Mouse (Mus musculus) cortical plate, adult 2 months (tissue): ENCODE results near the gene Sgip1. TPM values are rescaled to one million over a fixed set of nuclear protein-coding genes. Genes with fewer than 3 reads are reported as not detected.
A peak's percentile ranks its signal among the peaks of the same experiment; 100 is the strongest.

Experiments used
- H3K27ac ChIP-seq: fragments of 200-500 bp; 2 replicates; pipeline ENCODE4 v1.5.1; 2012; ENCODE audit warnings: low read length, control low read depth, inconsistent platforms; ENCODE audit not compliant: insufficient read depth
- H3K4me1 ChIP-seq: fragments of 200-500 bp; 2 replicates; pipeline ENCODE4 v1.6.1; 2011; ENCODE audit warnings: low read length; ENCODE audit not compliant: control insufficient read depth, insufficient read depth
- H3K4me3 ChIP-seq: fragments of 200-500 bp; 2 replicates; pipeline ENCODE4 v1.5.1; 2011; ENCODE audit warnings: mild to moderate bottlenecking, low read length, control low read depth; ENCODE audit not compliant: insufficient read depth
- CTCF ChIP-seq: fragments of 200-500 bp; IDR thresholded peaks from 2 replicates; pipeline ENCODE4 v1.5.1; 2011; ENCODE audit warnings: mild to moderate bottlenecking, control low read depth, low read length; ENCODE audit not compliant: insufficient read depth; ENCODE audit errors: extremely low read depth
- POLR2A ChIP-seq: fragments of 200-500 bp; IDR thresholded peaks from 2 replicates; pipeline ENCODE4 v1.6.1; 2011; ENCODE audit warnings: mild to moderate bottlenecking, low read length, control low read depth; ENCODE audit not compliant: insufficient read depth; ENCODE audit errors: extremely low read depth
- polyA plus RNA-seq: library from polyadenylated mRNA; depleted of rRNA; stranded (reverse); fragments of >200 nt; gene quantifications from 2 replicates; pipeline ENCODE4 v1.2.3, GENCODE M21; 2012

Sgip1 gene
- polyA plus RNA-seq, 1 experiment: 67.5 TPM

DNA sequence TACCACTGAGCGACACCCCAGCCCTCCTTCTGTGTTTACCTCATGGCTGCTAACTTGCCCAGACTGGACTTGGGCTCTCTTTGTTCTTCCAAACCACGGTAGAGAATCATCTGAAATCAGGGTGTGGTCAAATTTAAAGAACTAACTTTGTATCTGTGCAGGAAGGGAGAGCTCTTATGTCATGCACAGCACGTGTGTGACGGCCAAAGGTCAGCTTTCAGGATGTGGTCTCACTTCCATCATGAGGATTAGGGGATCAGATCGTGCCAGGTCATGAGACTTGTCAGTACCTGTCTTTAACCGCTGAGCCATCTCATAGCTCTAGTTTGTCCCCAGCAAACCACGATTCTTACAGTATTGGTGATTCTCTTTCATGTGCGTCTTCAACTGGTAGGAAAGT lies 240.6 kb downstream of the Sgip1 start:
- no peak for TF ChIP-seq POLR2A
- no peak for TF ChIP-seq CTCF
- H3K4me3 ChIP-seq: no peak overlapping the region
- no peaks in the 10 kb centered on the region for H3K4me1 ChIP-seq
- H3K27ac ChIP-seq: no peak overlapping the region

DNA sequence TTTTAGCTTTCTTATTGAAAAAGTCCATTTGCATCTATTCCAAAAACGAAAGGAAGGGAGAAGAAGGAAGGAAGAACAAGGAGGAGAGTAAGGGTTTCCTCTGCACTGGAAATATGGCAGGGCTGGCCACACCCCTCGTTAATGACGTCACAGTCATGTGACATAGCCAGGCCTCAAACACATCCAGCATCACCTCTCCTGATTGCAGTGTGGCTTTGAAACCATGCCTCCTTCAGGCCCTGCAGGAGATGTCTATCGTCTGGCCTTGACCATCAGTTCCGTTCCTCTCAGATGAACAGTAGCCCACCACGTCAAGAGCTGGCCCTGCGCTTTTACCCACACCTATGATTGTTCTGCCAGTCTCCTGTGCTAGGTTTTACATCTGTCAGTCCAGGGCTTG lies 245.1 kb downstream of the Sgip1 start:
- H3K4me3 ChIP-seq: no peak overlapping the region
- no peak for TF ChIP-seq POLR2A
- TF ChIP-seq CTCF: no peak
- H3K4me1 ChIP-seq: no peaks in the 10 kb centered on the region
- no peak overlapping the region for H3K27ac ChIP-seq

DNA sequence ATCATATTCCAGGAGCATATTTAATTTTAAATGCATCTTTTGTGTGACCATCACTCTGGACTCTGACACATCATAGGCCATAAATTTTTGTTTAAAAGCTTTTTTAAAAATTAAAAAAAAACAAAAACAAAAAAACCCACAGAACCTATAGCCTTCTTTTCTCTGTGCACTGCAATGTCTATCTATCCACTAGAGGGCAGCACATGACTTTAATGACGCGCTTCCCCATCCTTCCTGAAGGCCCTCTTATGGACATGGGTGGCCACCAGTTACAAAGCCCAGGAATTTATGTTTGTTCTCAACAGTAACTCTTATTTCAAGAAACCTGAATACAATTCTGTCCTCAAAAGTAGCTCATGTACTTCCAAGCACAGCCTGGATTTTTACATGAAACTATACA lies 245.8 kb downstream of the Sgip1 start:
- H3K4me1 ChIP-seq: no peaks in the 10 kb centered on the region
- TF ChIP-seq POLR2A: no peak
- peak; percentile 79 for TF ChIP-seq CTCF
- no peak overlapping the region for H3K4me3 ChIP-seq
- no peak overlapping the region for H3K27ac ChIP-seq

DNA sequence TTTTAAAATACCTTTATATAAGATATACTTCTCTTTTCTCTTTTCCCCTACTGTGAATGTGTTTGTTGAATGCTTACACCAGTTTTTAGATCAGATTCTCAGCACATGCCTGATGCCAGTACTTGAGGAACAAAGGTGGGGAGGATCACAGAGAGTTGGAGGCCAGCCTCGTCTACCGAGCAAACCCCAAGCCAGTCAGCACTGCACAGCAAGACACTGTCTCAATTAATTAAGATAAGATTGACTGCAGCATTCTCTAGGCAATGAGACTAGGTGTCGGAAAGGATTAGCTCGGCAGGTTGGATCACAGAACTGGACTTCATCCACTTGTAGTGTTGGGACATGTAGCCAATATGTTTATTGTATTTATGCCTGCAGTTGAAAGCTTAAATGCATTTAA lies 246.2 kb downstream of the Sgip1 start:
- TF ChIP-seq POLR2A: no peak
- TF ChIP-seq CTCF: no peak
- no peaks in the 10 kb centered on the region for H3K4me1 ChIP-seq
- H3K4me3 ChIP-seq: no peak overlapping the region
- no peak overlapping the region for H3K27ac ChIP-seq

DNA sequence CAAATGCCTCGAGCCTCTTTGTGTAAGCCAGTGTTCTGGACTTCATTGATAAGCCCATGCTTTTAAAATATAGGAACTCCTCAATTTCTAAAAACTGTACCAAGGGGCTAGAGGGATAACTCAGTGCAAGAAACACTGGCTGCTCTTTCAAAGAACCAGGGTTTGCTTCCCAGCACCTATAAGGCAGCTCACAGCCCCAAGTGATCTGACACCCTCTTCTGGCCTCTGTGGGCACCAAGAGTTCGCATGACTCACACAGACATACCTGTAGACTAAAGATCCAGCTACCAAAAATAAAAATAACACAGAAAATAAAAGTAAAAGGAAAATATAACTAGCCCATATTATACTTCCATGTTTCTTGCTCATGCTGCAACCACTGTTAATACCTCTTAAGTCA lies 246.7 kb downstream of the Sgip1 start:
- Histone ChIP-seq H3K4me1 (no peaks in the 10 kb centered on the region), H3K27ac (no peak overlapping the region), H3K4me3 (no peak overlapping the region)
- no peak for TF ChIP-seq CTCF
- TF ChIP-seq POLR2A: no peak

DNA sequence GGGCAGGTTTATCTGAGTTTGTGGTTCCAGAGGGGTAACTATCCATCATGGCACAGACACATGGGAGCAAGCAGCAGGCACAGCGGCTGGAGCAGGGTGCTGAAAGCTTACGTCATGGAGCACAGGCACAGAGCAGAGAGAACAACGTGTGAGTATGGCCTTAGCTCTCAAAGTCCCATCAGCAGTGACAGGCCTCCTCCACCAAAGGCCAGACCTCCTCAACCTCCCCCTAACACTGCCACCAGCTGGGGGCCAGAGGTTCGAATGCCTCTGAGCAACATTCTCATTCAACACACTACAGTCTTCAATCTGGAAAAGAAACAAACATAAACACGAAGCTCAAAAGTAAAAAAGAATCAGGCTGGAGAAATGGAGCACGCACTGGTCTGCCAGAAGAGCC lies 247.4 kb downstream of the Sgip1 start:
- TF ChIP-seq CTCF (no peak), POLR2A (no peak)
- no peaks in the 10 kb centered on the region for H3K4me1 ChIP-seq
- no peak overlapping the region for H3K4me3 ChIP-seq
- no peak overlapping the region for H3K27ac ChIP-seq

DNA sequence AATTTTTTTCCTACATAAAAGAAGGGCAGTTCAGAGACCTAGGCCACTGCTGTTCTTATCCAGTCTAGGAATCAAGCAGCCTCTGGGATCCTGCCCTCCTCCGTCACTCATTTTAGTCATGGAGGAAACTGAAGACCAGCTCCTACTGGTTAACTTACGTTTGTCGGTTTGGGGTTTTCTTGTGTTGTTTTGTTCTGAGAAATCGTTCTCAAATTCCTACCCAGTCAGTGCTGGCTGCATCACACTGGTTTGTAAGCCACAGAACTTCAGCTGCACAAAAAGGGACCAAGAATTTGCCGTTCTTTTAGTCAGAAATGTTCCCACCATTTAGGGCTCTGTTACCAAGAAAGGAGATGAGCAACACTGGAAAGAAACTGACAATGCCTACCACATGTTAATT lies 248.3 kb downstream of the Sgip1 start:
- no peak for TF ChIP-seq POLR2A
- TF ChIP-seq CTCF: no peak
- Histone ChIP-seq H3K4me1 (no peaks in the 10 kb centered on the region), H3K4me3 (no peak overlapping the region), H3K27ac (no peak overlapping the region)

DNA sequence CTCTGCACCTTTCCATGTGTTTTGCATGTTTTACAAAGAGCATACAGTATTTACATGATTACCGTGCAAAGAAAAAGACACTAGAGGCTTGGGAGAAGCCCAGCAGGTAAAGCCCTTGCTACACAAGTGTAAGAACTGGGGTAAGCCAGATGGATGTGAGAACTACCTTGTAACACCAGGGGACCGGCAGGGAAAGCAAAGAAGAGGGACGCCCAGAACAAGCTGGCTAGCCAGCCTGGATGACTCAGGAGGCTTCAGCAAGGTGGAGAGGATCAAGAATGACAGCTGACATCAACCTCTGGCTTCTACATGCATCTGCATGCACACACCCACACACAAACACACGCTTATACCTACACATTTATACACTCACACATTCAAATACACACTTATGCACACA lies 248.9 kb downstream of the Sgip1 start:
- Histone ChIP-seq H3K4me1 (no peaks in the 10 kb centered on the region), H3K4me3 (no peak overlapping the region), H3K27ac (no peak overlapping the region)
- no peak for TF ChIP-seq POLR2A
- TF ChIP-seq CTCF: no peak

DNA sequence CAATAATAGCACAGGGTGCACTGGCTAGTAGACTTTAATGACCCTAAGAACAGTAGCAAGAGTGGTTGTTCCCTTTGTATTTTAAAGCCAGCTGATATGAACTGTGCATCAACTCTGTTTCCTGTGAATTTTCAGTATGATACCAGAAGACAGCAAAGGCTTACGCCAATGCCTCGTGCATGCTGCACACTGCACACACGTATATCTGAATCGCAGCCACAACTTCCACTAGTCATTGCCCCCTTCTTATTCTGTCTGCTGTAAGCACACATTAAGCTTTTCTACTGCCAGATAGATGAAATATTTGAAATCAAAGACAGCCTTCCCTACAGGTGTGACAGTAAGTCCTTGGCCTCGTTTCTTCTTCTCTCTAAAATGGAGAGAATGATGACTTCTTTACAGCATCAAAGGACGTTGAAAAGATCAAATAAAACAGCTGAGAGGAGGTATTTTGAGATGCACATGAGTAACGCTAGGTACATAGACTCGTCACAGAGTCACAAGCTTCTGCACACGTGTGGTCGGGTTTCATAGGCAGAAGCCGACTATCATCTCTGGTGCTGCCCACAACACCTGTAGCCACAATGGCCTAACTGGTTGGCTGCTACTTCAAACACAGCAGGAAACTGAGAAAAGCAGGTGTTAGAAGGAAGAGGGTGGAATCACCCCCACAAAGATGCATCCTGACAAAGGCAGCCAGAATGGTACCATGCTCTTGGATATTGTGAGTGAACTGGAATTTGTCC lies 249.7 kb downstream of the Sgip1 start:
- no peak overlapping the region for H3K4me3 ChIP-seq
- no peaks in the 10 kb centered on the region for H3K4me1 ChIP-seq
- TF ChIP-seq POLR2A (no peak), CTCF (no peak)
- no peak overlapping the region for H3K27ac ChIP-seq

DNA sequence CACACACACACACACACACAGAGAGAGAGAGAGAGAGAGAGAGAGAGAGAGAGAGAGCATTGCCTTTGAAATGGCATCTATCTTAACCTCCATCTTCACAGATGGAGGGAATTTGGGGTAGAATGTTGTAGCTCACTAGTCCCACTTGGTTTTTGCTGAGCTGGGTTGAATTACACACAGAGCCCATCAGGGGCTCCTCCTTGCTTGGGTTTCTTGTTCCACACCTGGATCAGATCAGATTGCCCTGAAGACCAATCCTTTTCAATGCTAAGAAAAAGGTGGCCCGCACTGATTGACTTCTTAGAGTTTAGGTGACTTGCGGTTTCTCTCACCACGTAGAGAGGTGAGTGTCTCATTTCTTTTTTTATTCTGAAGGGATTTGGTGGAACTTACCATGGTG lies 250.6 kb downstream of the Sgip1 start:
- H3K27ac ChIP-seq: no peak overlapping the region
- no peak for TF ChIP-seq CTCF
- no peak for TF ChIP-seq POLR2A
- H3K4me1 ChIP-seq: no peaks in the 10 kb centered on the region
- H3K4me3 ChIP-seq: no peak overlapping the region

DNA sequence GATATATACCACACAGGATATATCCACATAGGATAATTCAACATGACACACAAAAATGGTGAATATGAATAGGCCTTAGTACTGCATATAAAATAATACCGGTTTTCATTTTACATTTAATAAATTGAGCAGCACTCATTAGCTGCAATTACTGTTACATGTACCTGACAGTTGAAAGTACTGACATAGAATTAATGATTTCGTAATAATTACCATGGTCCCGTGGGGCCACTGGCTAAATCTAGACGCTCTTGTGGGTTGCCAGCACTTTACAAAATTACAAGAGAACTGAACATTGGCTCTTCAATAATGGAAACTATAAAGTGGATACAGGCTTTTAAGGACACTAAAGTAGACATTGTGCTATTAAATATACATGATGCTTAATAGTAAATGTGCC lies 263.6 kb downstream of the Sgip1 start:
- Histone ChIP-seq H3K27ac (no peak overlapping the region), H3K4me3 (no peak overlapping the region), H3K4me1 (no peaks in the 10 kb centered on the region)
- TF ChIP-seq CTCF: no peak
- TF ChIP-seq POLR2A: no peak
